ENCODE assay signal across 23 mouse cellular contexts in genomic region chr10:76486302-76486701, GRCm38 (mm10). TPM values are rescaled to one million over a fixed set of nuclear protein-coding genes. Genes with fewer than 3 reads are reported as not detected.
"Had no signal": no experiment of that assay in that cellular context is flagged by ENCODE, and none has a peak within 500 bp of the region (broad histone marks: within the 10 kb centered on the region; RNA-seq: fewer than 3 reads in every experiment).

No protein-coding gene starts in this region.

- H3K9ac ChIP-seq: kidney, embryonic 15.5 days; limb, embryonic 13.5 days; liver, embryonic 15.5 days; midbrain, embryonic 13.5 days had no signal

- H3K4me2 ChIP-seq: kidney, embryonic 15.5 days; limb, embryonic 13.5 days; liver, embryonic 15.5 days; midbrain, embryonic 13.5 days had no signal

- DNase-seq: kidney, adult 11 months; kidney, adult 8-10 months; kidney, postnatal 10 days; kidney, postnatal 36 days; lung, adult 2 months; thymus, adult 18-20 months; thymus, postnatal 36 days had no signal

- H3K9me3 ChIP-seq: kidney, embryonic 15.5 days; limb, embryonic 10.5 days; limb, embryonic 13.5 days; liver, embryonic 15.5 days; midbrain, embryonic 13.5 days had no signal

- H3K27me3 ChIP-seq: kidney, embryonic 15.5 days; limb, embryonic 13.5 days; liver, embryonic 15.5 days; midbrain, embryonic 13.5 days had no signal

- H3K4me3 ChIP-seq: kidney, embryonic 15.5 days; limb, embryonic 10.5 days; limb, embryonic 13.5 days; liver, embryonic 15.5 days; midbrain, embryonic 13.5 days had no signal

- H3K4me1 ChIP-seq: kidney, embryonic 15.5 days; limb, embryonic 10.5 days; limb, embryonic 13.5 days; midbrain, embryonic 13.5 days had no signal

- H3K27ac ChIP-seq: kidney, embryonic 15.5 days; limb, embryonic 10.5 days; limb, embryonic 13.5 days; liver, embryonic 15.5 days; macrophage; midbrain, embryonic 13.5 days had no signal

- ATAC-seq: midbrain, embryonic 13.5 days had no signal

RNA-seq across cellular contexts. Expression of gene 2610028H24Rik, which starts 37.4 kb away (rescaled TPM):
- total RNA-seq: layer of hippocampus, adult 18-20 months; layer of hippocampus, postnatal 25 days; left cerebral cortex, adult 18-20 months; left cerebral cortex, postnatal 25 days; liver, adult 2 months; midbrain, postnatal 0 days had no signal
- polyA plus RNA-seq: kidney, embryonic 15.5 days; limb, embryonic 10.5 days; limb, embryonic 13.5 days; liver, adult 2 months; liver, embryonic 15.5 days; macrophage; midbrain, embryonic 13.5 days; midbrain, postnatal 0 days; neural tube, embryonic 11.5 days; neural tube, embryonic 14.5 days; small intestine, adult 2 months; spleen, adult 2 months had no signal
